Mouse (Mus musculus): ENCODE results near the gene BC017158.

DNA sequence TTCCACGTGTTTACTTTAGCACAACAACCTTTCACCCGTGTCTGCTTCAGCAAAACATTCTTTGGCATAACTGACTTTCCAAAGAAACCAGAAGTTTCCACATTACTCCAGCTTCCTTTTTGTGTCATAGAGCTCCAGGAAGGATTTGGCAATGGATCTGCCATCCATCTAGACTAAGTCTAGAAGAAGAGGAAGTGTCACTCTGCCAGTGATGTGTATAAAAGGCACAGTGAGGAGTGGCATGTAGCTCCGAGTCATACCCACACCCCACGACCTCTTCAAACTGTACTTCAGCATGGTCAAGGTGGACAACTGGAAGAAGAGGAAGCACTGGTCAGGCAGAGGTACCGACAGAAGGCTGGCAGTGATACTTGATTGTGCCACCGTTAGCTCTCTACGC lies 46.5 kb upstream of the BC017158 start:
- TF ChIP-seq POLR2A (IDR thresholded peaks at IDR 0.05; ENCODE audit: borderline replicate concordance, low read depth, low read length) (no peak), CTCF (IDR thresholded peaks at IDR 0.05; ENCODE audit: low read depth, low read length) (no peak)
